ENCODE assay signal across 22 mouse cellular contexts in the genomic region with DNA sequence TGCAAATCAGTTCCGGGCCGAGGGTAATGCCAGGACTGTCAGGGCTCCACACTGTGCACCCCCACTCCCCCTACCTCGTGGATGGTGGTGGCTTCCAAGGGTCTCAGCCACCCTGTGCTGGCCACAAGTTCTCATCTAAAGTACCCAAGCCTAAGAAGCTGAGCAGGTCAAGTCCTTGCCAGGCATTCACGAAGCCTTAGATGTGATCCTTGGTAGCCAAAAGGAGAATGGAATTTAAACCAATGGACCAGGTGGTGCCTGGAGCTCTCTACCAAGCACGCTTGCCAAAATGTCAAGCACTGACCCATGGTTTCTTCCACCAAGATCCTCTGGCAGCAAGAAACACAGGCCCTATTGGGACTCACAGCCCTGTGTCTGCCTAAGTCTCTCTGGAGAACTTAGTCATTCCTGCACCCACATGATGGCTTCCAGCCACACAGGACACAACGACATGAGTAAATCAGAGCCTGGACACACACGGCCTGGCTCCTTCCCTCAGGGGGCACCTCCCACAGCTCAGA. TPM values are rescaled to one million over a fixed set of nuclear protein-coding genes. Genes with fewer than 3 reads are reported as not detected.
DNase-seq lines count a peak whose midpoint lies in the region; ATAC-seq and TF ChIP-seq lines count a peak whose summit lies in the region.
"Had no signal": no experiment of that assay in that cellular context is flagged by ENCODE, and none has a peak within 500 bp of the region (broad histone marks: within the 10 kb centered on the region; RNA-seq: fewer than 3 reads in every experiment).

No protein-coding gene starts in this region.

- 69% methylated on average over 7 of the region's 7 CpGs for WGBS in hindbrain, postnatal 0 days

- no peak overlapping the region for H3K9ac ChIP-seq in hindbrain, postnatal 0 days (replicated peaks; ENCODE audit: low read length)
- H3K9ac ChIP-seq: hindbrain, embryonic 15.5 days; liver, embryonic 13.5 days had no signal

- H3K4me3 ChIP-seq in layer of hippocampus, adult 2 months: no peak overlapping the region
- H3K4me3 ChIP-seq in hindbrain, postnatal 0 days (ENCODE audit: low read length): no peak overlapping the region
- H3K4me3 ChIP-seq: heart, embryonic 10.5 days; hindbrain, embryonic 15.5 days; liver, embryonic 13.5 days; midbrain, embryonic 10.5 days had no signal

- peaks cover 20% of the 10 kb centered on the region; the same call in 1 of the 2 replicates for H3K4me1 ChIP-seq in hindbrain, postnatal 0 days (ENCODE audit: insufficient read depth, low read length)

- no peaks in the 10 kb centered on the region for H3K27me3 ChIP-seq in hindbrain, postnatal 0 days (ENCODE audit: insufficient read depth, low read length)
- H3K27me3 ChIP-seq: hindbrain, embryonic 15.5 days; liver, embryonic 13.5 days had no signal

- H3K9me3 ChIP-seq in hindbrain, postnatal 0 days (ENCODE audit: low read length): no peaks in the 10 kb centered on the region
- H3K9me3 ChIP-seq: heart, embryonic 10.5 days; hindbrain, embryonic 15.5 days; liver, embryonic 13.5 days; midbrain, embryonic 10.5 days had no signal

- no peak for TF ChIP-seq CTCF in layer of hippocampus, adult 2 months (conservative IDR thresholded peaks at IDR 0.05)
- TF ChIP-seq CTCF in hindbrain, postnatal 0 days (IDR thresholded peaks at IDR 0.05; ENCODE audit: low read depth): no peak

- ATAC-seq in hindbrain, postnatal 0 days: no peak
- no peak for ATAC-seq in erythroblast, adult 5-6 weeks (replicated peaks; ENCODE audit: low FRiP score, poor library complexity, severe bottlenecking)
- ATAC-seq: forebrain, embryonic 14.5 days had no signal

- peak overlapping the region; percentile 72 for H3K27ac ChIP-seq in layer of hippocampus, adult 2 months
- no peak overlapping the region for H3K27ac ChIP-seq in hindbrain, postnatal 0 days
- H3K27ac ChIP-seq: heart, embryonic 10.5 days; hindbrain, embryonic 15.5 days; kidney, postnatal 0 days; liver, embryonic 13.5 days; midbrain, embryonic 10.5 days had no signal

- no peak for DNase-seq in layer of hippocampus, adult 2 months (ENCODE audit: low spot score in 2 of 2)
- DNase-seq in layer of hippocampus, adult 11-12 months (ENCODE audit: low spot score): no peak
- peak; percentile 57 for DNase-seq in Muller cell, postnatal 12 days (ENCODE audit: inconsistent ontology term)
- peak; percentile 84 for DNase-seq in cerebellum, adult 11-12 months
- DNase-seq in cerebellum, postnatal 36 days: peak; percentile 56 to 70
- no peak for DNase-seq in heart, adult 8-10 months (ENCODE audit: low spot score)
- no peak for DNase-seq in hindbrain, postnatal 0 days (ENCODE audit: low spot score)
- DNase-seq: adrenal gland, adult 2 months; embryo, embryonic 11 days; heart, postnatal 14 days; layer of hippocampus, postnatal 36 days; left cerebral cortex, postnatal 4 days; liver, embryonic 13.5 days; lung, postnatal 10 days; retina, postnatal 1 day; thymus, postnatal 36 days had no signal

- H3K36me3 ChIP-seq in hindbrain, postnatal 0 days (ENCODE audit: insufficient read depth, low read length): no peaks in the 10 kb centered on the region
- H3K36me3 ChIP-seq: heart, embryonic 10.5 days; hindbrain, embryonic 15.5 days; liver, embryonic 13.5 days; midbrain, embryonic 10.5 days had no signal

- no peak overlapping the region for H3K4me2 ChIP-seq in hindbrain, postnatal 0 days (ENCODE audit: low read depth, low read length)
- H3K4me2 ChIP-seq: hindbrain, embryonic 15.5 days; liver, embryonic 13.5 days had no signal

RNA-seq across cellular contexts. Expression of gene Ptprj, which starts 11.4 kb away (rescaled TPM):
- 100 to 1,000 TPM; 128 to 130 TPM for total RNA-seq in layer of hippocampus, adult 2 months (2021)
- total RNA-seq in heart, adult 8-10 months (2022): 1 to 10 TPM; 6.0 to 7.3 (median 7.0) TPM
- total RNA-seq in hindbrain, postnatal 0 days (2014; rRNA removed): 37.8 and 39.1 TPM in 2 replicates
- 4.6 and 4.7 TPM in 2 replicates for polyA plus RNA-seq in hindbrain, postnatal 0 days (2015; fragmentation: Nextera tagmentation; extraction: Ambion mirVana)
- total RNA-seq in erythroblast, adult 5-6 weeks (2015; ENCODE audit: low replicate concordance): 9.2 and 21.1 TPM in 2 replicates
- 11.3 and 18.7 TPM in 2 replicates for total RNA-seq in erythroblast, adult 5-6 weeks (2017; ENCODE audit: low replicate concordance)

Comparison
In these comparisons a context has a peak if more than half of its experiments do, and no peak if none do; other contexts are left out.
1. DNase-seq: peak in Muller cell, postnatal 12 days (single experiment), cerebellum, adult 11-12 months (single experiment) and cerebellum, postnatal 36 days (2 of 2); none in layer of hippocampus, adult 2 months (0 of 2), layer of hippocampus, adult 11-12 months (single experiment), heart, adult 8-10 months (single experiment) and hindbrain, postnatal 0 days (single experiment).